Mouse (Mus musculus) intestine, postnatal 0 days (tissue): ENCODE measurements around the gene Pcdh7. TPM values are rescaled to one million over a fixed set of nuclear protein-coding genes. Genes with fewer than 3 reads are reported as not detected.

Source experiments
- ATAC-seq: fragments of 200-750 bp; cut with Nextera tagmentation; 2 replicates; pipeline ENCODE4 v1.8.0; 2017; ENCODE audit warnings: mild to moderate bottlenecking, moderate TSS enrichment, moderate library complexity
- H3K27ac ChIP-seq: fragments of 300-500 bp; sonication (generic); 2 replicates; pipeline ENCODE4 v1.5.1; 2014; ENCODE audit warnings: mild to moderate bottlenecking, low read depth, low read length, moderate library complexity
- H3K27me3 ChIP-seq: fragments of 300-500 bp; sonication (generic); replicated peaks from 2 replicates; pipeline ENCODE4 v1.6.1; 2014; ENCODE audit warnings: low read length, mixed read lengths; ENCODE audit not compliant: control insufficient read depth, insufficient read depth
- H3K36me3 ChIP-seq: fragments of 300-500 bp; sonication (generic); 2 replicates; pipeline ENCODE4 v1.6.1; 2014; ENCODE audit warnings: mild to moderate bottlenecking, moderate library complexity; ENCODE audit not compliant: control insufficient read depth, insufficient read depth
- H3K4me1 ChIP-seq: fragments of 300-500 bp; sonication (generic); replicated peaks from 2 replicates; pipeline ENCODE4 v1.6.1; 2014; ENCODE audit warnings: antibody characterized with exemption, low read length, mixed read lengths; ENCODE audit not compliant: control insufficient read depth, insufficient read depth
- H3K4me2 ChIP-seq: fragments of 300-500 bp; sonication (generic); replicated peaks from 2 replicates; pipeline ENCODE4 v1.6.1; 2014; ENCODE audit warnings: low read depth, mild to moderate bottlenecking, moderate library complexity
- H3K4me3 ChIP-seq: fragments of 300-500 bp; sonication (generic); 2 replicates; pipeline ENCODE4 v1.5.1; 2014; ENCODE audit warnings: low read depth, low read length
- H3K9ac ChIP-seq: fragments of 300-500 bp; sonication (generic); 2 replicates; pipeline ENCODE4 v1.6.1; 2014; ENCODE audit warnings: mild to moderate bottlenecking, low read depth, low read length
- H3K9me3 ChIP-seq: fragments of 300-500 bp; sonication (generic); 2 replicates; pipeline ENCODE4 v1.6.1; 2016; ENCODE audit warnings: mixed run types; ENCODE audit not compliant: control insufficient read depth
- CTCF ChIP-seq: sonication (generic); IDR thresholded peaks from 2 replicates; pipeline ENCODE4 v1.5.1; 2016; ENCODE audit warnings: low read depth, mild to moderate bottlenecking, control low read depth, antibody characterized with exemption, moderate library complexity
- WGBS: fragments of 180-500 bp; shearing (Covaris S2); extraction: QIAGEN DNeasy Blood & Tissue Kit; methylation state at CpG from one replicate; pipeline ENCODE4 v1.1.7; 2014; 5-methylcytosine and 5-hydroxymethylcytosine counted together
- polyA plus RNA-seq: library from polyadenylated mRNA; unstranded; fragments of >200 nt; fragmentation: Nextera tagmentation; extraction: Ambion mirVana; gene quantifications from 2 replicates; pipeline ENCODE4 v1.2.1, GENCODE M21; 2015

The Pcdh7 gene
- polyA plus RNA-seq, 1 experiment from 2014 or later: 3.8 TPM

DNA sequence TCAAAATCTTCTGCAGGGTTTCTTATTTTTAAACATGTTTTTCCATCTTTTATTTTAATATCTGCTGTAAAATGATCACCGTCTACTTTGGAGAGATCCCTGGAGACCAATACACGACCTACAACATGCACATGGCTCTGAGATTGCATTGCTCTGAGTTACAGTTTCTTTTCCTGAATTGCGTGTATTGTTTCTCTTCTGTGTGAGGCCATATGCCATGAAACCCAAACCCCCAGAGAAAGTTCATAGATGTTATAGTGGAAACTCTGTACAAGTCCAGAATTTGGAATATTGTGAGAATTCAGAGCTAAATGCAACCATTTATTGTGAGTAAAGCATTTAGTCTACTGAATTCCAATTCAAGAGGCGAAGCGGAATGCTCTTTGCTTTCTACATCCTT is 203.4 kb downstream of the Pcdh7 start:
- H3K9me3 ChIP-seq: no peaks in the 10 kb centered on the region
- H3K4me2 ChIP-seq: no peak overlapping the region
- no peak overlapping the region for H3K27ac ChIP-seq
- H3K36me3 ChIP-seq: no peaks in the 10 kb centered on the region
- TF ChIP-seq CTCF: no peak
- 86% methylated on average over 5 of the region's 5 CpGs for WGBS
- no peaks in the 10 kb centered on the region for H3K27me3 ChIP-seq
- ATAC-seq: no peak
- H3K4me1 ChIP-seq: no peaks in the 10 kb centered on the region
- no peak overlapping the region for H3K9ac ChIP-seq
- H3K4me3 ChIP-seq: no peak overlapping the region

DNA sequence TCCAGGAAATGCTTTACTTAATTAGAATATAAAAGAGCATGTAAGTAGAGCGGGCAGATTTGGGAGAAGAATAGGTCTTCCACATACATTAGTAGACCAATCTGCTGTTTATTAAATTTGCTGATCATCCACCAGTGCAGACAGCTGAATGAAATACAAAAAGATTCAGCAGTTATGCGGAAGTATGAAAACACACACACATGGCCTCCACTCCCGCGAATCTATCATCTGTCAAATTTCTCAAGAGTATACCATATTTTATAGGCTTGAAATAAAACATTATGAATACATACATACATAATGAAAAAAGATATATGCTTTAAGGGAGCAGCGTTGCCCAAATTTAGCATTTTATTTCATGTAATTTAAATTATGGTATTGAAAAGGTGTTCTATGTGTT is 213.6 kb downstream of the Pcdh7 start:
- ATAC-seq: no peak
- Histone ChIP-seq H3K4me3 (no peak overlapping the region), H3K9me3 (no peaks in the 10 kb centered on the region), H3K9ac (no peak overlapping the region), H3K4me1 (no peaks in the 10 kb centered on the region), H3K4me2 (no peak overlapping the region), H3K36me3 (no peaks in the 10 kb centered on the region), H3K27ac (no peak overlapping the region), H3K27me3 (no peaks in the 10 kb centered on the region)
- 92% methylated on average over 5 of the region's 5 CpGs for WGBS
- TF ChIP-seq CTCF: no peak

DNA sequence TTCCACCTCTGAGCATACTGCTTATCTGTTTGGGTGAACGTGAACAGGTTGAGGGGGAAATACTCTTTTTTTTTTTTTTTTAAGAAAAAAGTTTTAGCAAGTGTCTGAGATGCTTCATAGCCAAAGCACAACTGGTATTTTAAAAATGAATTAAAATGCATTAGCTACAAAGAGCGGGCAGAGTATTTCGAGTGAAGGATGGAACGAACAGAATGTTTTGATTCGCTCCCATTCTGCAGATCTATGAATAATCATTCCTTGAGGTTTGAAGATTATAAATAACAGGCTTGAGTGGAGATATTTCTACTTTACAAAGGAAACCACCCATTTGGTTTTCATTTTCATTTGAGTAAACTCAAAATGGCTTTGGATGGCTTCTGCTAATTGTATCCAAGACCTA is 214.0 kb downstream of the Pcdh7 start:
- Histone ChIP-seq H3K4me3 (no peak overlapping the region), H3K27ac (no peak overlapping the region), H3K9ac (no peak overlapping the region), H3K4me1 (no peaks in the 10 kb centered on the region), H3K4me2 (no peak overlapping the region), H3K27me3 (no peaks in the 10 kb centered on the region), H3K9me3 (no peaks in the 10 kb centered on the region), H3K36me3 (no peaks in the 10 kb centered on the region)
- no peak for ATAC-seq
- WGBS: 92% methylated on average over 5 of the region's 5 CpGs
- TF ChIP-seq CTCF: no peak

DNA sequence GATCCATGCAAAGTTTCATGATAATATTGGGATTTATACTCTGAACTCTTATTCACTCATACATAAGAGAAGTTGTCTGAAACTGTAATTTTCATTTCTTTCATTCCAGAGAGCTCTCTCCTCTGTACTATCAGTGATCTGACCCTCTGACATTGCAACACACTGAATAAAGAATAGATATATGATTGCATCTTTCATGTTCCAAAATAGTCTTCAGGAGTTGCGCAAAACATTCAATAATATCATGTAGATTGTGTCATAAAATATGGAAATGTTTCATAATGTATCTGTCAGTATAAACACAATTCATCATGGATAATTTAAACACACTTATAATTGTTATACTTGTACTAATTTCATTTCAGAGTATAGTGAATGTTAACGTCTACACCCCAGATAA is 216.9 kb downstream of the Pcdh7 start:
- H3K27ac ChIP-seq: no peak overlapping the region
- no peaks in the 10 kb centered on the region for H3K9me3 ChIP-seq
- TF ChIP-seq CTCF: no peak
- no peaks in the 10 kb centered on the region for H3K36me3 ChIP-seq
- no peak for ATAC-seq
- H3K9ac ChIP-seq: no peak overlapping the region
- H3K4me2 ChIP-seq: no peak overlapping the region
- WGBS: 58% methylated on average over 2 of the region's 2 CpGs
- no peaks in the 10 kb centered on the region for H3K27me3 ChIP-seq
- H3K4me3 ChIP-seq: no peak overlapping the region
- H3K4me1 ChIP-seq: no peaks in the 10 kb centered on the region

DNA sequence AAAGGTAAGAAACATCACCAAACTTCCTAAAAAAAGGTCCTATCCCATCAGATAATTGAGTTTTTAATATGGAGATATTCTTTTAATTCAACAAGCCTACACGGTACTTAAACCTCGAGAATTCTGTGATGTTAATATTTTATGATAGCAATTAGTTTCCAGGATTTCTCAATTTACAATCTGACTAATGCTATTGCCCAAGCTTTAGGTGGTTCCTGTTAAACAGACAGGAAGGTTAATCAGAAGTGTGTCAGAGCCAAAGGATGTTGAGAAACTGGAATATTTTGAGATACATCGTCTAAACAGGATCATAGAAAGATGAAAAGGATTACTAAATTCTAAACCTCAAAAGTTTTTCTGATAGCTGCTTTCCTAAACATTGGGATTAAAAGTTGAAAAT is 222.7 kb downstream of the Pcdh7 start:
- no peak overlapping the region for H3K4me2 ChIP-seq
- H3K4me1 ChIP-seq: no peaks in the 10 kb centered on the region
- H3K36me3 ChIP-seq: no peaks in the 10 kb centered on the region
- H3K9ac ChIP-seq: no peak overlapping the region
- TF ChIP-seq CTCF: no peak
- 37% methylated on average over 3 of the region's 3 CpGs for WGBS
- no peaks in the 10 kb centered on the region for H3K27me3 ChIP-seq
- H3K9me3 ChIP-seq: no peaks in the 10 kb centered on the region
- H3K27ac ChIP-seq: no peak overlapping the region
- no peak overlapping the region for H3K4me3 ChIP-seq
- ATAC-seq: no peak

DNA sequence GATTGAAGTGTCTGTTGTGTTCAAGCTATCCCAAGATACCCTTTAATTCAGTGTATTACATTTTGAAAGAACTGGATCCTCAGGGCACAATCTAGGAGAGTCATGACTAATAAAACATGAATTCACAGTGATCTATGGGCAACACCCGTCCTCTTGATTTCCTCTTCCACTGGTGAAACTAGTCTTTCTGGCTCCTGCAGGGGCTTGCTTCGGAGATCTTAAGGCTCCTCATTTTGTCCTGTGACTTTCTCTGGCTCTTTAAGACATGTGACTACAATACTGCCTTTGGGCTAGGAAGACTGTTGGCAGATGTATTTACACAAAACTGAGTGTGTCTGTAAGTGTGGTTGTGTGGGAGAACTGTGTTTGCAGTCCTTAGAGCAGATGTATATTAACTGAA is 225.4 kb downstream of the Pcdh7 start:
- 67% methylated on average over 2 of the region's 2 CpGs for WGBS
- no peak for TF ChIP-seq CTCF

DNA sequence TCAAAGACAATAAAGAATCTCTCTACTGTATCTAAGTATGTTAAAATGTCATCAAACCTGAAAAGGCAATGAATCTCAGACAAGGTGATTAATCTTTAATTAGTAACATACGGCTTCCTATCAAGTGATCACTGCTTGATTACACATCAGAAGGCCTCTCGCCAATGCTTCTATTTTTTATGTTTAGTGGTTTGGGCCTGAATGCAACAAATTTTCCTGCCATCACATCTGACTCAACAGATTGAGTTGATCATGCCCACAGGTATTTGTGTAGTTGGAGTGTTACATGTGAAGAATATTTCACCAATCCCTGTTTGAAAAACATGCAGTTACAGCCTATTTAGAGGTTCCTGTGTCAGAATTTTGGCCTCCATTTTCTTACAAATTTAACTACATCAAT is 225.8 kb downstream of the Pcdh7 start:
- H3K9me3 ChIP-seq: no peaks in the 10 kb centered on the region
- no peaks in the 10 kb centered on the region for H3K27me3 ChIP-seq
- H3K27ac ChIP-seq: no peak overlapping the region
- WGBS: 88% methylated on average over 2 of the region's 2 CpGs
- no peak for TF ChIP-seq CTCF
- H3K4me1 ChIP-seq: no peaks in the 10 kb centered on the region
- no peak overlapping the region for H3K4me2 ChIP-seq
- H3K9ac ChIP-seq: no peak overlapping the region
- H3K36me3 ChIP-seq: no peaks in the 10 kb centered on the region
- no peak for ATAC-seq
- no peak overlapping the region for H3K4me3 ChIP-seq

More for the DNA sequence above, 225.4 kb downstream of the Pcdh7 start:
- H3K9me3 ChIP-seq: no peaks in the 10 kb centered on the region
- no peak overlapping the region for H3K27ac ChIP-seq
- no peak overlapping the region for H3K4me2 ChIP-seq
- ATAC-seq: no peak
- H3K9ac ChIP-seq: no peak overlapping the region
- no peak overlapping the region for H3K4me3 ChIP-seq
- no peaks in the 10 kb centered on the region for H3K4me1 ChIP-seq
- H3K27me3 ChIP-seq: no peaks in the 10 kb centered on the region
- no peaks in the 10 kb centered on the region for H3K36me3 ChIP-seq
